Mouse (Mus musculus) thymus, adult 2 months (tissue): ENCODE data around the gene Chaf1b.

Experiments
- CTCF ChIP-seq: fragments of 200-500 bp; IDR thresholded peaks from 2 replicates; pipeline ENCODE4 v1.5.1; 2012; ENCODE audit warnings: mild to moderate bottlenecking, control low read depth, low read length, moderate library complexity, borderline replicate concordance; ENCODE audit not compliant: control insufficient read depth, poor library complexity, insufficient read depth; ENCODE audit errors: extremely low read depth
- POLR2A ChIP-seq: fragments of 200-500 bp; IDR thresholded peaks from 2 replicates; pipeline ENCODE4 v1.6.1; 2012; ENCODE audit warnings: mild to moderate bottlenecking, low read length, control low read depth, moderate library complexity; ENCODE audit not compliant: control insufficient read depth, poor library complexity, insufficient read depth; ENCODE audit errors: extremely low read depth

- TF ChIP-seq CTCF (no peak), POLR2A (no peak)
Measured at GRCm38 (mm10) chr16:93920673-93921072, 37.0 kb downstream of the Chaf1b start.
